Mouse (Mus musculus) MEL (cell line): ENCODE measurements around the gene Cbx4. TPM values are rescaled to one million over a fixed set of nuclear protein-coding genes. Genes with fewer than 3 reads are reported as not detected.

Experiments used
- DNase-seq: peaks from one replicate; pipeline ENCODE4 v3.0.0; 2011; ENCODE audit warnings: low read depth, low spot score
- H3K27ac ChIP-seq: 2 replicates; pipeline ENCODE4 v1.5.1; 2012; ENCODE audit warnings: low read depth, mild to moderate bottlenecking, control low read depth, low read length, moderate library complexity; ENCODE audit not compliant: control insufficient read depth
- H3K27me3 ChIP-seq, 2 experiments: fragments of 150-350 bp in 1 of 2; sonication (generic) in 1 of 2; 2 replicates each; pipeline ENCODE4 v1.6.1; 2012; ENCODE audit warnings: low read length in 2 of 2, mild to moderate bottlenecking in 2 of 2, improper control_type of control experiment in 1 of 2, moderate library complexity in 1 of 2; ENCODE audit not compliant: insufficient read depth in 2 of 2, control insufficient read depth in 1 of 2
- H3K36me3 ChIP-seq, 2 experiments: 2 replicates each; pipeline ENCODE4 v1.6.1; 2012 to 2014; ENCODE audit warnings: low read length in 2 of 2, improper control_type of control experiment in 1 of 2, inconsistent platforms in 1 of 2, mild to moderate bottlenecking in 1 of 2; ENCODE audit not compliant: insufficient read depth in 2 of 2, control insufficient read depth in 1 of 2
- H3K4me1 ChIP-seq, 2 experiments: fragments of 150-350 bp in 1 of 2; sonication (generic) in 1 of 2; 2 replicates each; pipeline ENCODE4 v1.6.1; 2012; ENCODE audit warnings: low read length in 2 of 2, improper control_type of control experiment in 1 of 2, mild to moderate bottlenecking in 1 of 2; ENCODE audit not compliant: insufficient read depth in 2 of 2, control insufficient read depth in 1 of 2
- H3K4me3 ChIP-seq, 2 experiments: fragments of 150-350 bp in 1 of 2; sonication (generic) in 1 of 2; 2 replicates each; pipeline ENCODE4 v1.5.1; 2012; ENCODE audit warnings: low read depth in 2 of 2, low read length in 2 of 2, mild to moderate bottlenecking in 2 of 2, moderate library complexity in 2 of 2, control low read depth in 1 of 2, improper control_type of control experiment in 1 of 2; ENCODE audit not compliant: control insufficient read depth in 1 of 2, insufficient read depth in 1 of 2
- H3K79me2 ChIP-seq: 2 replicates; pipeline ENCODE4 v1.6.1; 2012; ENCODE audit warnings: mild to moderate bottlenecking, low read length, moderate library complexity; ENCODE audit not compliant: control insufficient read depth, poor library complexity, insufficient read depth
- H3K9ac ChIP-seq: 2 replicates; pipeline ENCODE4 v1.6.1; 2012; ENCODE audit warnings: low read depth, mild to moderate bottlenecking, control low read depth, low read length, moderate library complexity; ENCODE audit not compliant: control insufficient read depth, poor library complexity, severe bottlenecking
- H3K9me3 ChIP-seq: fragments of 150-350 bp; sonication (generic); replicated peaks from 2 replicates; pipeline ENCODE4 v1.6.1; 2012; ENCODE audit warnings: mild to moderate bottlenecking, low read length, improper control_type of control experiment, moderate library complexity; ENCODE audit not compliant: insufficient read depth
- CHD1 ChIP-seq: IDR thresholded peaks from 2 replicates; pipeline ENCODE4 v1.6.1; 2012; ENCODE audit warnings: low read depth, mild to moderate bottlenecking, inconsistent platforms, low read length, improper control_type of control experiment
- CHD2 ChIP-seq: IDR thresholded peaks from 2 replicates; pipeline ENCODE4 v1.6.1; 2011; ENCODE audit warnings: low read length, improper control_type of control experiment
- CTCF ChIP-seq, 3 experiments: IDR thresholded peaks in 2 of 3; conservative IDR thresholded peaks in 1 of 3; 2 replicates each; pipeline ENCODE4 v1.5.1; 2011 to 2012; ENCODE audit warnings: low read length in 3 of 3, low read depth in 2 of 3, mild to moderate bottlenecking in 2 of 3, improper control_type of control experiment in 1 of 3, inconsistent platforms in 1 of 3, mixed read lengths in 1 of 3, moderate library complexity in 1 of 3; ENCODE audit not compliant: control insufficient read depth in 1 of 3, insufficient read depth in 1 of 3, poor library complexity in 1 of 3, severe bottlenecking in 1 of 3
- E2F4 ChIP-seq: IDR thresholded peaks from 2 replicates; pipeline ENCODE4 v1.6.1; 2011; ENCODE audit warnings: low read depth, low read length, improper control_type of control experiment, borderline replicate concordance
- EP300 ChIP-seq, 2 experiments: IDR thresholded peaks; 2 replicates each; pipeline ENCODE4 v1.6.1; 2011; ENCODE audit warnings: improper control_type of control experiment in 2 of 2, low read length in 2 of 2, low read depth in 1 of 2, mild to moderate bottlenecking in 1 of 2
- ETS1 ChIP-seq: IDR thresholded peaks from 2 replicates; pipeline ENCODE4 v1.6.1; 2012; ENCODE audit warnings: low read depth, mild to moderate bottlenecking, inconsistent platforms, low read length, improper control_type of control experiment, moderate library complexity
- GATA1 ChIP-seq: IDR thresholded peaks from 2 replicates; pipeline ENCODE4 v1.6.1; 2011; ENCODE audit warnings: low read depth, low read length, improper control_type of control experiment
- HCFC1 ChIP-seq: IDR thresholded peaks from 2 replicates; pipeline ENCODE4 v1.6.1; 2012; ENCODE audit warnings: low read depth, mild to moderate bottlenecking, inconsistent platforms, low read length, improper control_type of control experiment, moderate library complexity
- KAT2A ChIP-seq: conservative IDR thresholded peaks from 2 replicates; pipeline ENCODE4 v1.6.1; 2012; ENCODE audit warnings: low read depth, low read length, improper control_type of control experiment, inconsistent platforms
- MAX ChIP-seq: IDR thresholded peaks from 2 replicates; pipeline ENCODE4 v1.6.1; 2011; ENCODE audit warnings: low read length, improper control_type of control experiment
- MAZ ChIP-seq: IDR thresholded peaks from 2 replicates; pipeline ENCODE4 v1.6.1; 2012; ENCODE audit warnings: low read depth, mild to moderate bottlenecking, inconsistent platforms, low read length, improper control_type of control experiment
- MEF2A ChIP-seq: IDR thresholded peaks from 2 replicates; pipeline ENCODE4 v1.6.1; 2014; ENCODE audit warnings: low read depth, mild to moderate bottlenecking, inconsistent platforms, low read length, improper control_type of control experiment; ENCODE audit not compliant: poor library complexity, insufficient replicate concordance, severe bottlenecking; ENCODE audit errors: extremely low read depth
- MXI1 ChIP-seq: IDR thresholded peaks from 2 replicates; pipeline ENCODE4 v1.6.1; 2011; ENCODE audit warnings: mild to moderate bottlenecking, low read depth, low read length, improper control_type of control experiment
- NELFE ChIP-seq: IDR thresholded peaks from 2 replicates; pipeline ENCODE4 v1.6.1; 2011; ENCODE audit warnings: low read depth, low read length, improper control_type of control experiment
- NRF1 ChIP-seq: IDR thresholded peaks from 2 replicates; pipeline ENCODE4 v1.6.1; 2014; ENCODE audit warnings: low read depth, mild to moderate bottlenecking, inconsistent platforms, low read length, improper control_type of control experiment, moderate library complexity; ENCODE audit not compliant: poor library complexity, insufficient read depth, severe bottlenecking
- POLR2A ChIP-seq, 2 experiments: IDR thresholded peaks; 2 replicates each; pipeline ENCODE4 v1.6.1; 2011 to 2012; ENCODE audit warnings: low read length in 2 of 2, mild to moderate bottlenecking in 2 of 2, control low read depth in 1 of 2, improper control_type of control experiment in 1 of 2, low read depth in 1 of 2, moderate library complexity in 1 of 2; ENCODE audit not compliant: control insufficient read depth in 1 of 2, insufficient read depth in 1 of 2, poor library complexity in 1 of 2
- POLR2AphosphoS5 ChIP-seq: IDR thresholded peaks from 2 replicates; pipeline ENCODE4 v1.6.1; 2012; ENCODE audit warnings: low read depth, borderline replicate concordance, mild to moderate bottlenecking, inconsistent platforms, low read length, moderate library complexity, mixed read lengths
- RCOR1 ChIP-seq: IDR thresholded peaks from 2 replicates; pipeline ENCODE4 v1.6.1; 2012; ENCODE audit warnings: low read depth, mild to moderate bottlenecking, inconsistent platforms, low read length, improper control_type of control experiment
- SIN3A ChIP-seq: IDR thresholded peaks from 2 replicates; pipeline ENCODE4 v1.6.1; 2012; ENCODE audit warnings: low read length, improper control_type of control experiment, inconsistent platforms
- USF1 ChIP-seq: IDR thresholded peaks from 2 replicates; pipeline ENCODE4 v1.6.1; 2014; ENCODE audit warnings: low read depth, mild to moderate bottlenecking, inconsistent platforms, low read length, improper control_type of control experiment, moderate library complexity
- USF2 ChIP-seq, 2 experiments: IDR thresholded peaks; 2 replicates each; pipeline ENCODE4 v1.6.1; 2011 to 2012; ENCODE audit warnings: improper control_type of control experiment in 2 of 2, low read length in 2 of 2, borderline replicate concordance in 1 of 2, inconsistent platforms in 1 of 2, low read depth in 1 of 2, mild to moderate bottlenecking in 1 of 2; ENCODE audit not compliant: insufficient read depth in 1 of 2
- polyA plus RNA-seq, 2 experiments: library from polyadenylated mRNA; stranded (reverse) in 1 of 2; unstranded in 1 of 2; fragments of >175 nt in 1 of 2; fragments of >200 nt in 1 of 2; gene quantifications; 2 replicates each; pipeline versions ENCODE4 v1.2.1 to v1.2.4; 2012; ENCODE audit warnings: low replicate concordance in 2 of 2, low read depth in 1 of 2; ENCODE audit not compliant: insufficient read length in 2 of 2, insufficient read depth in 1 of 2, missing spikeins in 1 of 2
- total RNA-seq: library from RNA; depleted of rRNA; stranded (reverse); fragments of 300-350 nt; gene quantifications from 2 replicates; pipeline ENCODE4 v1.2.3, GENCODE M21; 2012

Gene Cbx4
- total and polyA plus RNA-seq, 3 experiments: 8.0 to 22.6 TPM; not detected in 1

GRCm38 (mm10) chr11:119040600-119041324 is 45.3 kb downstream of the Cbx4 start, which contains the start of gene Cbx8 (continued):
- TF ChIP-seq USF2 (IDR thresholded peaks at IDR 0.05; ENCODE audit: borderline replicate concordance in 1 of 2, insufficient read depth in 1 of 2, low read depth in 1 of 2, low read length in 2 of 2): 0 out of 4 replicates have a peak, but pooled peaks of 1 of the 2 experiments have one; percentile 3
- no peak for TF ChIP-seq CHD2
- 0 out of 6 replicates have a peak, but pooled peaks of 1 of the 3 experiments have one; percentile 1 for TF ChIP-seq CTCF (IDR thresholded peaks at IDR 0.05 in 2 of 3, conservative IDR thresholded peaks at IDR 0.05 in 1 of 3; ENCODE audit: control insufficient read depth in 1 of 3, insufficient read depth in 1 of 3, low read depth in 2 of 3, low read length in 3 of 3, poor library complexity in 1 of 3, severe bottlenecking in 1 of 3)

GRCm38 (mm10) chr11:119039732-119040512 is 46.1 kb downstream of the Cbx4 start:
- DNase-seq: peak; percentile 86
- peak overlapping the region; percentile 93 for H3K9ac ChIP-seq
- H3K27ac ChIP-seq: peak overlapping the region; percentile 62
- peak overlapping the region; percentile 74 to 80 for H3K4me3 ChIP-seq
- no peaks in the 10 kb centered on the region for H3K9me3 ChIP-seq
- peaks cover 0 to 10% of the 10 kb centered on the region in 2 experiments; a peak in 3 of 4 replicates for H3K4me1 ChIP-seq
- TF ChIP-seq CHD2 (no peak), NELFE (no peak), SIN3A (peak; percentile 80), MXI1 (peak; percentile 77), EP300 (IDR thresholded peaks at IDR 0.05; ENCODE audit: low read depth in 1 of 2, low read length in 2 of 2) (peak; percentile 16 to 48; a peak in 2 of 4 replicates), MAZ (no peak), MAX (no peak; the same call in 1 of the 2 replicates), KAT2A (no peak), RCOR1 (no peak), USF1 (no peak), E2F4 (no peak), HCFC1 (0 out of 2 replicates have a peak, but pooled peaks have one; percentile 36), CHD1 (no peak), POLR2AphosphoS5 (no peak), MEF2A (no peak), ETS1 (peak; percentile 40; the same call in 1 of the 2 replicates), POLR2A (IDR thresholded peaks at IDR 0.05; ENCODE audit: control insufficient read depth in 1 of 2, insufficient read depth in 1 of 2, low read depth in 1 of 2, low read length in 2 of 2, poor library complexity in 1 of 2) (no peak), NRF1 (no peak), GATA1 (peak; percentile 33; the same call in 1 of the 2 replicates)
- H3K79me2 ChIP-seq: peaks cover 4% of the 10 kb centered on the region
- H3K36me3 ChIP-seq: peaks cover 0 to 9% of the 10 kb centered on the region in 2 experiments; a peak in 2 of 4 replicates
- H3K27me3 ChIP-seq: no peaks in the 10 kb centered on the region
